26 mouse cellular contexts compared by ENCODE assay signal in the genomic region with DNA sequence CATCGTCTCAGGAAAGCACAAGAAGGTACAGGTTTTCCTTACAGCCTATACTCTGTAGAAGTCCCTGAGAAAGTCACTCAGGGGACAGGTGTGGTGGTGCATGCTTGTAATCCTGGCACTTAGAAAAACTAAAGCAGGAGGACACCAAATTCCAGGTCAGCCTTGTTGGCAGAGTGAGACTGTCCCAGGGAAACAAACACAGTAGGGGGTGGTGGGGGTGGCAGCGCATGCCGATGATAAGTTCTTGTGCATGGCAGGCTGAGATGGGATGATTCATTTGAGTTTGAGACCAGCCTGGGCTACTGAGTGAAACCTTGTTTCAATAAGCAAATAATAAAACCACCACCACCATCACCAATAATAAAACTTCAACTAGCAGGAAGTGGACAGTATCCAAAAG. TPM values are rescaled to one million over a fixed set of nuclear protein-coding genes. Genes with fewer than 3 reads are reported as not detected.
DNase-seq lines count a peak whose midpoint lies in the region; ATAC-seq and TF ChIP-seq lines count a peak whose summit lies in the region.
"Had no signal": no experiment of that assay in that cellular context is flagged by ENCODE, and none has a peak within 500 bp of the region (broad histone marks: within the 10 kb centered on the region; RNA-seq: fewer than 3 reads in every experiment).

No protein-coding gene starts in this region.

- H3K9ac ChIP-seq in intestine, postnatal 0 days (ENCODE audit: low read depth, low read length) = no peak overlapping the region
- H3K9ac ChIP-seq: limb, embryonic 13.5 days; midbrain, embryonic 12.5 days; neural tube, embryonic 12.5 days had no signal

- peak; percentile 32 for DNase-seq in cerebellum, adult 11 months
- DNase-seq in cerebellum, postnatal 4 days (ENCODE audit: low spot score in 2 of 2) = no peak
- DNase-seq in testis, postnatal 10 days (ENCODE audit: low spot score) = no peak
- peak; percentile 51 for DNase-seq in cerebellum, adult 9-11 months
- no peak for DNase-seq in right cerebral cortex, postnatal 36 days (ENCODE audit: low spot score in 2 of 2)
- DNase-seq in adrenal gland, postnatal 36 days = no peak
- DNase-seq: adrenal gland, postnatal 25 days; heart, postnatal 14 days; kidney, adult 2 months; kidney, postnatal 36 days; lung, postnatal 4 days; right cerebral cortex, adult 18-20 months; right cerebral cortex, postnatal 4 days had no signal

- WGBS in intestine, postnatal 0 days = 92% methylated on average over 3 of the region's 3 CpGs

- no peaks in the 10 kb centered on the region for H3K9me3 ChIP-seq in intestine, postnatal 0 days (ENCODE audit: control insufficient read depth)
- H3K9me3 ChIP-seq: hindbrain, embryonic 10.5 days; limb, embryonic 13.5 days; megakaryocyte, embryonic 14.5 days; midbrain, embryonic 12.5 days; neural tube, embryonic 12.5 days had no signal

- peak overlapping the region; percentile 67 for H3K4me3 ChIP-seq in testis, adult 2 months (ENCODE audit: control insufficient read depth, low read depth, low read length)
- H3K4me3 ChIP-seq in intestine, postnatal 0 days (ENCODE audit: low read depth, low read length) = no peak overlapping the region
- H3K4me3 ChIP-seq: erythroblast, embryonic 14.5 days; hindbrain, embryonic 10.5 days; layer of hippocampus, adult 2 months; limb, embryonic 13.5 days; megakaryocyte, embryonic 14.5 days; midbrain, embryonic 12.5 days; myocyte; neural tube, embryonic 12.5 days had no signal

- H3K4me2 ChIP-seq in intestine, postnatal 0 days (replicated peaks; ENCODE audit: low read depth) = no peak overlapping the region
- H3K4me2 ChIP-seq: limb, embryonic 13.5 days; midbrain, embryonic 12.5 days; neural tube, embryonic 12.5 days had no signal

- H3K27me3 ChIP-seq in testis, adult 2 months (ENCODE audit: control insufficient read depth, insufficient read depth, low read length) = no peaks in the 10 kb centered on the region
- no peaks in the 10 kb centered on the region for H3K27me3 ChIP-seq in intestine, postnatal 0 days (replicated peaks; ENCODE audit: control insufficient read depth, insufficient read depth, low read length)
- H3K27me3 ChIP-seq: limb, embryonic 13.5 days; megakaryocyte, embryonic 14.5 days; midbrain, embryonic 12.5 days; neural tube, embryonic 12.5 days had no signal

- no peak overlapping the region for H3K27ac ChIP-seq in testis, adult 2 months (ENCODE audit: control insufficient read depth, insufficient read depth, low read depth, low read length)
- no peak overlapping the region for H3K27ac ChIP-seq in intestine, postnatal 0 days (ENCODE audit: low read depth, low read length)
- H3K27ac ChIP-seq: hindbrain, embryonic 10.5 days; layer of hippocampus, adult 2 months; limb, embryonic 13.5 days; midbrain, embryonic 12.5 days; neural tube, embryonic 12.5 days had no signal

- no peak for ATAC-seq in intestine, postnatal 0 days
- ATAC-seq: forebrain, embryonic 16.5 days; hindbrain, embryonic 16.5 days; lung, postnatal 0 days had no signal

- no peak for TF ChIP-seq POLR2A in testis, adult 2 months (IDR thresholded peaks at IDR 0.05; ENCODE audit: control insufficient read depth, low read depth, low read length)

- no peaks in the 10 kb centered on the region; the same call in none of the 2 replicates for H3K4me1 ChIP-seq in testis, adult 2 months (ENCODE audit: control insufficient read depth, insufficient read depth, low read length)
- H3K4me1 ChIP-seq in intestine, postnatal 0 days (replicated peaks; ENCODE audit: control insufficient read depth, insufficient read depth, low read length) = no peaks in the 10 kb centered on the region

- no peak for TF ChIP-seq CTCF in testis, adult 2 months (IDR thresholded peaks at IDR 0.05; ENCODE audit: control insufficient read depth, insufficient read depth, insufficient replicate concordance, low read depth, low read length)
- TF ChIP-seq CTCF in intestine, postnatal 0 days (IDR thresholded peaks at IDR 0.05; ENCODE audit: low read depth) = no peak

- H3K36me3 ChIP-seq in testis, adult 2 months (ENCODE audit: control insufficient read depth, insufficient read depth, low read length) = no peaks in the 10 kb centered on the region
- no peaks in the 10 kb centered on the region for H3K36me3 ChIP-seq in intestine, postnatal 0 days (ENCODE audit: control insufficient read depth, insufficient read depth)
- H3K36me3 ChIP-seq: hindbrain, embryonic 10.5 days; limb, embryonic 13.5 days; midbrain, embryonic 12.5 days; neural tube, embryonic 12.5 days had no signal

RNA-seq across cellular contexts. Expression of a gene that starts 49.2 kb away (rescaled TPM):
- polyA plus RNA-seq in testis, adult 2 months (2012; rRNA removed) = 21.8 and 22.8 TPM in 2 replicates
- 9.8 and 11.8 TPM in 2 replicates for polyA plus RNA-seq in intestine, postnatal 0 days (2015; fragmentation: Nextera tagmentation; extraction: Ambion mirVana)
- 10 to 100 TPM; 21.8 to 34.7 TPM for total RNA-seq in adrenal gland, postnatal 36 days (2021)

Comparison
In these comparisons a context has a peak if more than half of its experiments do, and no peak if none do; other contexts are left out.
1. DNase-seq: peak in cerebellum, adult 11 months (single experiment) and cerebellum, adult 9-11 months (single experiment); none in cerebellum, postnatal 4 days (0 of 2), testis, postnatal 10 days (single experiment), right cerebral cortex, postnatal 36 days (0 of 2) and adrenal gland, postnatal 36 days (0 of 2).